In genomic region chr4:149148084-149148483, GRCm38 (mm10) we compare ENCODE assay signal across 27 mouse cellular contexts. TPM values are rescaled to one million over a fixed set of nuclear protein-coding genes. Genes with fewer than 3 reads are reported as not detected.
DNase-seq lines count a peak whose midpoint lies in the region; ATAC-seq and TF ChIP-seq lines count a peak whose summit lies in the region.
"Had no signal": no experiment of that assay in that cellular context is flagged by ENCODE, and none has a peak within 500 bp of the region (broad histone marks: within the 10 kb centered on the region; RNA-seq: fewer than 3 reads in every experiment).

No protein-coding gene starts in this region.

- TF ChIP-seq EP300 in liver, postnatal 0 days (IDR thresholded peaks at IDR 0.05; ENCODE audit: low read depth), result no peak
- no peak for TF ChIP-seq EP300 in MEL (IDR thresholded peaks at IDR 0.05; ENCODE audit: low read depth in 1 of 2, low read length in 2 of 2)

- H3K27ac ChIP-seq in liver, postnatal 0 days (ENCODE audit: low read depth), result peak overlapping the region; percentile 62
- H3K27ac ChIP-seq in liver, embryonic 11.5 days (ENCODE audit: low read depth, low read length), result no peak overlapping the region
- H3K27ac ChIP-seq in MEL (ENCODE audit: control insufficient read depth, low read depth, low read length), result no peak overlapping the region
- no peak overlapping the region for H3K27ac ChIP-seq in midbrain, embryonic 16.5 days (ENCODE audit: low read length)
- H3K27ac ChIP-seq: forebrain, embryonic 10.5 days; gastrocnemius, adult 2 months; heart, embryonic 10.5 days; hindbrain, embryonic 13.5 days; hindbrain, postnatal 0 days had no signal

- H3K36me3 ChIP-seq in liver, postnatal 0 days (replicated peaks; ENCODE audit: insufficient read depth, low read length), result peaks cover 21% of the 10 kb centered on the region
- peaks cover 27% of the 10 kb centered on the region for H3K36me3 ChIP-seq in liver, embryonic 11.5 days (ENCODE audit: control insufficient read depth, insufficient read depth, low read length)
- H3K36me3 ChIP-seq in MEL (ENCODE audit: control insufficient read depth in 1 of 2, insufficient read depth in 2 of 2, low read length in 2 of 2), result no peaks in the 10 kb centered on the region; a peak in 2 of 4 replicates
- peaks cover 24% of the 10 kb centered on the region for H3K36me3 ChIP-seq in midbrain, embryonic 16.5 days (ENCODE audit: control insufficient read depth, insufficient read depth, low read length)

- peak; percentile 80 for DNase-seq in heart, adult 11 months
- DNase-seq in heart, postnatal 10 days, result no peak
- no peak for DNase-seq in liver, postnatal 0 days
- no peak for DNase-seq in liver, embryonic 11.5 days (ENCODE audit: low spot score)
- DNase-seq in MEL (ENCODE audit: low read depth, low spot score), result peak; percentile 46
- no peak for DNase-seq in layer of hippocampus, adult 11-12 months (ENCODE audit: low spot score)
- DNase-seq: adrenal gland, adult 8-10 months; adrenal gland, postnatal 36 days; cerebellum, adult 11 months; cerebellum, adult 8-10 months; cerebellum, postnatal 14 days; embryo, embryonic 11 days; gastrocnemius, adult 2 months; gastrocnemius, postnatal 25 days; heart, adult 18-20 months; heart, postnatal 14 days had no signal

- TF ChIP-seq RAD21 in MEL (IDR thresholded peaks at IDR 0.05; ENCODE audit: low read depth, low read length), result no peak

- ATAC-seq in liver, postnatal 0 days, result no peak
- ATAC-seq in liver, embryonic 11.5 days (replicated peaks; ENCODE audit: low FRiP score), result no peak
- no peak for ATAC-seq in midbrain, embryonic 16.5 days
- ATAC-seq: forebrain, embryonic 14.5 days; hindbrain, postnatal 0 days had no signal

- no peaks in the 10 kb centered on the region for H3K79me2 ChIP-seq in MEL (ENCODE audit: control insufficient read depth, insufficient read depth, low read length, poor library complexity)

- no peak overlapping the region for H3K9ac ChIP-seq in liver, postnatal 0 days (replicated peaks)
- H3K9ac ChIP-seq in liver, embryonic 11.5 days (ENCODE audit: low read depth, low read length), result no peak overlapping the region
- no peak overlapping the region for H3K9ac ChIP-seq in MEL (ENCODE audit: control insufficient read depth, low read depth, low read length, poor library complexity, severe bottlenecking)
- no peak overlapping the region for H3K9ac ChIP-seq in midbrain, embryonic 16.5 days (ENCODE audit: low read depth, low read length)
- H3K9ac ChIP-seq: embryonic facial prominence, embryonic 15.5 days; hindbrain, embryonic 13.5 days had no signal

- peaks cover 16% of the 10 kb centered on the region for H3K4me1 ChIP-seq in liver, postnatal 0 days (ENCODE audit: insufficient read depth)
- peaks cover 9% of the 10 kb centered on the region for H3K4me1 ChIP-seq in liver, embryonic 11.5 days (replicated peaks; ENCODE audit: control insufficient read depth, insufficient read depth, low read length)
- no peaks in the 10 kb centered on the region; a peak in 1 of 4 replicates for H3K4me1 ChIP-seq in MEL (ENCODE audit: control insufficient read depth in 1 of 2, insufficient read depth in 2 of 2, low read length in 2 of 2)
- no peaks in the 10 kb centered on the region for H3K4me1 ChIP-seq in midbrain, embryonic 16.5 days (ENCODE audit: control insufficient read depth, insufficient read depth, low read length)

- H3K9me3 ChIP-seq in liver, postnatal 0 days (ENCODE audit: low read length), result no peaks in the 10 kb centered on the region
- no peaks in the 10 kb centered on the region for H3K9me3 ChIP-seq in liver, embryonic 11.5 days (ENCODE audit: control insufficient read depth, low read length)
- no peaks in the 10 kb centered on the region for H3K9me3 ChIP-seq in MEL (replicated peaks; ENCODE audit: insufficient read depth, low read length)
- no peaks in the 10 kb centered on the region for H3K9me3 ChIP-seq in midbrain, embryonic 16.5 days (replicated peaks; ENCODE audit: control insufficient read depth, low read length, poor library complexity, severe bottlenecking)
- H3K9me3 ChIP-seq: embryonic facial prominence, embryonic 15.5 days; forebrain, embryonic 10.5 days; heart, embryonic 10.5 days; hindbrain, embryonic 13.5 days had no signal

- H3K4me3 ChIP-seq in liver, postnatal 0 days (ENCODE audit: low read depth, low read length), result no peak overlapping the region
- no peak overlapping the region for H3K4me3 ChIP-seq in liver, embryonic 11.5 days (ENCODE audit: low read depth, low read length)
- no peak overlapping the region for H3K4me3 ChIP-seq in MEL (ENCODE audit: control insufficient read depth in 1 of 2, insufficient read depth in 1 of 2, low read depth in 2 of 2, low read length in 2 of 2)
- no peak overlapping the region for H3K4me3 ChIP-seq in midbrain, embryonic 16.5 days (ENCODE audit: low read depth, low read length)
- H3K4me3 ChIP-seq: embryonic facial prominence, embryonic 15.5 days; erythroblast, embryonic 14.5 days; forebrain, embryonic 10.5 days; gastrocnemius, adult 2 months; heart, embryonic 10.5 days; hindbrain, embryonic 13.5 days had no signal

- TF ChIP-seq CTCF in liver, postnatal 0 days (IDR thresholded peaks at IDR 0.05; ENCODE audit: low read depth), result no peak
- TF ChIP-seq CTCF in MEL (IDR thresholded peaks at IDR 0.05 in 2 of 3, conservative IDR thresholded peaks at IDR 0.05 in 1 of 3; ENCODE audit: control insufficient read depth in 1 of 3, insufficient read depth in 1 of 3, low read depth in 2 of 3, low read length in 3 of 3, poor library complexity in 1 of 3, severe bottlenecking in 1 of 3), result no peak

- WGBS in liver, postnatal 0 days (ENCODE audit: insufficient replicate concordance), result 72% methylated on average over 4 of the region's 4 CpGs
- WGBS in liver, embryonic 11.5 days, result 63% methylated on average over 4 of the region's 4 CpGs
- WGBS in midbrain, embryonic 16.5 days, result 73% methylated on average over 4 of the region's 4 CpGs

- intact Hi-C loops in heart, postnatal 10 days (cut with DNase I), result loop anchor here (10.0 kb wide), 2 partner anchors 337 to 467 kb away; partner anchors contain the start of genes Lzic and Nmnat1

- H3K27me3 ChIP-seq in liver, postnatal 0 days (ENCODE audit: insufficient read depth, low read length), result no peaks in the 10 kb centered on the region
- no peaks in the 10 kb centered on the region; the same call in 1 of the 2 replicates for H3K27me3 ChIP-seq in liver, embryonic 11.5 days (replicated peaks; ENCODE audit: control insufficient read depth, insufficient read depth, low read length)
- no peaks in the 10 kb centered on the region for H3K27me3 ChIP-seq in MEL (ENCODE audit: control insufficient read depth in 1 of 2, insufficient read depth in 2 of 2, low read length in 2 of 2)
- H3K27me3 ChIP-seq in midbrain, embryonic 16.5 days (ENCODE audit: control insufficient read depth, insufficient read depth, low read depth, low read length), result no peaks in the 10 kb centered on the region
- H3K27me3 ChIP-seq: embryonic facial prominence, embryonic 15.5 days; hindbrain, embryonic 13.5 days had no signal

- no peak for TF ChIP-seq POLR2A in MEL (IDR thresholded peaks at IDR 0.05; ENCODE audit: control insufficient read depth in 1 of 2, insufficient read depth in 1 of 2, low read depth in 1 of 2, low read length in 2 of 2, poor library complexity in 1 of 2)

- no peak overlapping the region for H3K4me2 ChIP-seq in liver, postnatal 0 days (ENCODE audit: low read depth, low read length)
- no peak overlapping the region for H3K4me2 ChIP-seq in liver, embryonic 11.5 days
- H3K4me2 ChIP-seq in midbrain, embryonic 16.5 days (ENCODE audit: low read length), result no peak overlapping the region
- H3K4me2 ChIP-seq: embryonic facial prominence, embryonic 15.5 days; hindbrain, embryonic 13.5 days had no signal

RNA-seq across cellular contexts. Expression of gene Cenps, which starts 10.7 kb away (rescaled TPM):
- 10 to 100 TPM in 1 of 2 experiments, 1 to 10 TPM in 1; 9.7 to 12.2 TPM for total RNA-seq in heart, postnatal 10 days (2021)
- polyA plus RNA-seq in liver, postnatal 0 days (2015; fragmentation: Nextera tagmentation; extraction: Ambion mirVana), result 8.4 and 8.7 TPM in 2 replicates
- 37.0 and 37.1 TPM in 2 replicates for polyA plus RNA-seq in liver, embryonic 11.5 days (2014; fragmentation: Nextera tagmentation; extraction: Ambion mirVana)
- 12.8 and 13.4 TPM in 2 replicates for total RNA-seq in MEL (2012; rRNA removed)
- polyA plus RNA-seq in MEL (2012; ENCODE audit: insufficient read depth in 1 of 2, insufficient read length in 2 of 2, low read depth in 1 of 2, low replicate concordance in 2 of 2, missing spikeins in 1 of 2), result 10 to 100 TPM in 1 of 2 experiments, not detected in 1; 60.7 TPM
- 17.7 and 18.9 TPM in 2 replicates for polyA plus RNA-seq in midbrain, embryonic 16.5 days (2015; fragmentation: Nextera tagmentation; extraction: Ambion mirVana)

RNA-seq across cellular contexts. Expression of gene Pgd, which starts 18.5 kb away (rescaled TPM):
- total RNA-seq in heart, postnatal 10 days (2021), result 10 to 100 TPM; 52.7 to 57.4 TPM
- 43.4 and 49.9 TPM in 2 replicates for polyA plus RNA-seq in liver, postnatal 0 days (2015; fragmentation: Nextera tagmentation; extraction: Ambion mirVana)
- 49.9 and 57.3 TPM in 2 replicates for polyA plus RNA-seq in liver, embryonic 11.5 days (2014; fragmentation: Nextera tagmentation; extraction: Ambion mirVana)
- 116 and 133 TPM in 2 replicates for total RNA-seq in MEL (2012; rRNA removed)
- polyA plus RNA-seq in MEL (2012; ENCODE audit: insufficient read depth in 1 of 2, insufficient read length in 2 of 2, low read depth in 1 of 2, low replicate concordance in 2 of 2, missing spikeins in 1 of 2), result 100 to 1,000 TPM in 1 of 2 experiments, not detected in 1; 219 TPM
- polyA plus RNA-seq in midbrain, embryonic 16.5 days (2015; fragmentation: Nextera tagmentation; extraction: Ambion mirVana), result 110 and 114 TPM in 2 replicates

RNA-seq across cellular contexts. Expression of gene Cort, which starts 21.5 kb away (rescaled TPM):
- total RNA-seq in heart, postnatal 10 days (2021), result under 1 TPM; 0.42 to 0.55 TPM
- polyA plus RNA-seq in liver, postnatal 0 days (2015; fragmentation: Nextera tagmentation; extraction: Ambion mirVana), result not detected in 2 replicates
- 0.26 and 0.38 TPM in 2 replicates for polyA plus RNA-seq in liver, embryonic 11.5 days (2014; fragmentation: Nextera tagmentation; extraction: Ambion mirVana)
- total RNA-seq in MEL (2012; rRNA removed), result 0.39 and 0.62 TPM in 2 replicates
- 1 to 10 TPM in 1 of 2 experiments, not detected in 1; 2.0 TPM for polyA plus RNA-seq in MEL (2012; ENCODE audit: insufficient read depth in 1 of 2, insufficient read length in 2 of 2, low read depth in 1 of 2, low replicate concordance in 2 of 2, missing spikeins in 1 of 2)
- 0.45 and 0.77 TPM in 2 replicates for polyA plus RNA-seq in midbrain, embryonic 16.5 days (2015; fragmentation: Nextera tagmentation; extraction: Ambion mirVana)
- total RNA-seq: common myeloid progenitor, adult 5-6 weeks; heart, adult 18-20 months; hematopoietic stem cell, adult 5-6 weeks had no signal
- polyA plus RNA-seq: embryonic facial prominence, embryonic 11.5 days had no signal

RNA-seq across cellular contexts. Expression of gene Dffa, which starts 44.1 kb away (rescaled TPM):
- 10 to 100 TPM; 33.5 to 38.7 TPM for total RNA-seq in heart, postnatal 10 days (2021)
- polyA plus RNA-seq in liver, postnatal 0 days (2015; fragmentation: Nextera tagmentation; extraction: Ambion mirVana), result 12.5 and 13.4 TPM in 2 replicates
- 37.4 and 37.7 TPM in 2 replicates for polyA plus RNA-seq in liver, embryonic 11.5 days (2014; fragmentation: Nextera tagmentation; extraction: Ambion mirVana)
- 16.6 and 20.2 TPM in 2 replicates for total RNA-seq in MEL (2012; rRNA removed)
- polyA plus RNA-seq in MEL (2012; ENCODE audit: insufficient read depth in 1 of 2, insufficient read length in 2 of 2, low read depth in 1 of 2, low replicate concordance in 2 of 2, missing spikeins in 1 of 2), result 10 to 100 TPM in 1 of 2 experiments, not detected in 1; 33.0 TPM
- polyA plus RNA-seq in midbrain, embryonic 16.5 days (2015; fragmentation: Nextera tagmentation; extraction: Ambion mirVana), result 22.8 and 23.3 TPM in 2 replicates

RNA-seq across cellular contexts. Expression of gene Pex14, which starts 48.4 kb away (rescaled TPM):
- total RNA-seq in heart, postnatal 10 days (2021), result 10 to 100 TPM; 26.5 to 27.2 TPM
- 47.5 and 53.6 TPM in 2 replicates for polyA plus RNA-seq in liver, postnatal 0 days (2015; fragmentation: Nextera tagmentation; extraction: Ambion mirVana)
- polyA plus RNA-seq in liver, embryonic 11.5 days (2014; fragmentation: Nextera tagmentation; extraction: Ambion mirVana), result 45.2 and 46.8 TPM in 2 replicates
- 38.3 and 39.4 TPM in 2 replicates for total RNA-seq in MEL (2012; rRNA removed)
- polyA plus RNA-seq in MEL (2012; ENCODE audit: insufficient read depth in 1 of 2, insufficient read length in 2 of 2, low read depth in 1 of 2, low replicate concordance in 2 of 2, missing spikeins in 1 of 2), result 10 to 100 TPM in 1 of 2 experiments, not detected in 1; 49.2 TPM
- polyA plus RNA-seq in midbrain, embryonic 16.5 days (2015; fragmentation: Nextera tagmentation; extraction: Ambion mirVana), result 57.0 and 58.7 TPM in 2 replicates

Comparison
In these comparisons a context has a peak if more than half of its experiments do, and no peak if none do; other contexts are left out.
1. DNase-seq: peak in heart, adult 11 months (single experiment) and MEL (single experiment); none in heart, postnatal 10 days (0 of 2), liver, postnatal 0 days (single experiment), liver, embryonic 11.5 days (single experiment) and layer of hippocampus, adult 11-12 months (single experiment).